Comparison of ENCODE assay signal across 15 mouse cellular contexts in the genomic region with DNA sequence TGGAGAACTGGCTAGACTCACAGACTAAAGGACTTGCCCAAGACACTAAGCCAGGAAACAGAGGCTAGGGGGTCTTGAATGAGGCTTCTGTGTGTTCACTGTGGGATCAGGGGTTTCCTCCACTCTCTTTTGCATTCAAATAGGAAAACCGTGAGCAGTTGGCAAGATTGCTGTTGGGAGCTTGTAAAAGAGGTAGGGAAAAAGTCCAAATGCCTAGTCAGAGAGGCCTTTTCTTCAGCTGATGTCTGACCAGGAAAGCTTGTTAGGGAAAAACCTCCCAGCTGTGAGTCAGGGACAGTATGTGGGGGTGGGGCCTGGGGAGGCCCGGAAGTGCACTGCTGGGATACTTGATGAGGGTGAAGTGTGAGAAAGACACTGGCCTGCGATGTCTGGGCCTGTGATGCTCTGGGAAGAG. TPM values are rescaled to one million over a fixed set of nuclear protein-coding genes. Genes with fewer than 3 reads are reported as not detected.
A peak's percentile ranks its signal among the peaks of the same experiment; 100 is the strongest.
DNase-seq lines count a peak whose midpoint lies in the region; ATAC-seq lines count a peak whose summit lies in the region.
"Had no signal": no experiment of that assay in that cellular context is flagged by ENCODE, and none has a peak within 500 bp of the region (broad histone marks: within the 10 kb centered on the region; RNA-seq: fewer than 3 reads in every experiment).

No protein-coding gene starts in this region.

- peak; percentile 90 for ATAC-seq in hindbrain, embryonic 16.5 days
- 0 out of 2 replicates have a peak, but pooled peaks have one; percentile 50 for ATAC-seq in neural tube, embryonic 12.5 days (ENCODE audit: low FRiP score, low read depth)
- ATAC-seq in intestine, embryonic 16.5 days, result no peak
- no peak for ATAC-seq in erythroblast, adult 5-6 weeks (replicated peaks; ENCODE audit: low FRiP score, poor library complexity, severe bottlenecking)

- H3K4me3 ChIP-seq in hindbrain, embryonic 16.5 days (ENCODE audit: low read length), result no peak overlapping the region
- no peak overlapping the region for H3K4me3 ChIP-seq in neural tube, embryonic 12.5 days
- H3K4me3 ChIP-seq in intestine, embryonic 16.5 days (ENCODE audit: low read length), result no peak overlapping the region
- H3K4me3 ChIP-seq: embryonic facial prominence, embryonic 13.5 days had no signal

- no peak overlapping the region for H3K9ac ChIP-seq in hindbrain, embryonic 16.5 days (ENCODE audit: low read depth, low read length)
- H3K9ac ChIP-seq in neural tube, embryonic 12.5 days, result no peak overlapping the region
- H3K9ac ChIP-seq in intestine, embryonic 16.5 days (ENCODE audit: low read depth, low read length), result no peak overlapping the region
- H3K9ac ChIP-seq: embryonic facial prominence, embryonic 13.5 days had no signal

- DNase-seq in layer of hippocampus, postnatal 10 days (ENCODE audit: low spot score in 2 of 2), result peak; percentile 22 to 37
- DNase-seq in layer of hippocampus, adult 18-20 months (ENCODE audit: low spot score in 2 of 2), result no peak
- peak; percentile 78 for DNase-seq in ZHBTc4 (ENCODE audit: low read depth, low spot score)
- no peak for DNase-seq in T-cell, adult 2 months (ENCODE audit: low spot score)
- DNase-seq: adrenal gland, postnatal 10 days; cerebellum, adult 8-10 months; kidney, postnatal 14 days; lung, postnatal 10 days; spleen, adult 18-20 months had no signal

- H3K4me1 ChIP-seq in hindbrain, embryonic 16.5 days (ENCODE audit: control insufficient read depth, insufficient read depth, low read depth, low read length), result no peaks in the 10 kb centered on the region
- peaks cover 12% of the 10 kb centered on the region for H3K4me1 ChIP-seq in neural tube, embryonic 12.5 days
- 0 out of 2 replicates have a peak, but pooled peaks cover 5% of the 10 kb centered on the region for H3K4me1 ChIP-seq in intestine, embryonic 16.5 days (ENCODE audit: control insufficient read depth, insufficient read depth, low read length)
- H3K4me1 ChIP-seq: embryonic facial prominence, embryonic 13.5 days had no signal

- no peaks in the 10 kb centered on the region for H3K9me3 ChIP-seq in hindbrain, embryonic 16.5 days (ENCODE audit: control insufficient read depth, low read length)
- H3K9me3 ChIP-seq in neural tube, embryonic 12.5 days, result no peaks in the 10 kb centered on the region
- no peaks in the 10 kb centered on the region for H3K9me3 ChIP-seq in intestine, embryonic 16.5 days (ENCODE audit: control insufficient read depth, low read length)
- H3K9me3 ChIP-seq: embryonic facial prominence, embryonic 13.5 days had no signal

- WGBS in hindbrain, embryonic 16.5 days, result 20% methylated on average over 3 of the region's 3 CpGs
- WGBS in neural tube, embryonic 12.5 days, result 5% methylated on average over 3 of the region's 3 CpGs
- 19% methylated on average over 3 of the region's 3 CpGs for WGBS in intestine, embryonic 16.5 days

- H3K36me3 ChIP-seq in hindbrain, embryonic 16.5 days (ENCODE audit: control insufficient read depth, insufficient read depth, low read length), result no peaks in the 10 kb centered on the region
- no peaks in the 10 kb centered on the region for H3K36me3 ChIP-seq in neural tube, embryonic 12.5 days
- no peaks in the 10 kb centered on the region for H3K36me3 ChIP-seq in intestine, embryonic 16.5 days (ENCODE audit: control insufficient read depth, insufficient read depth, low read length)
- H3K36me3 ChIP-seq: embryonic facial prominence, embryonic 13.5 days had no signal

- no peaks in the 10 kb centered on the region for H3K27me3 ChIP-seq in hindbrain, embryonic 16.5 days (replicated peaks; ENCODE audit: control insufficient read depth, insufficient read depth, low read length)
- H3K27me3 ChIP-seq in neural tube, embryonic 12.5 days (replicated peaks), result no peaks in the 10 kb centered on the region
- no peaks in the 10 kb centered on the region for H3K27me3 ChIP-seq in intestine, embryonic 16.5 days (replicated peaks; ENCODE audit: control insufficient read depth, insufficient read depth, low read length)
- H3K27me3 ChIP-seq: CH12.LX; embryonic facial prominence, embryonic 13.5 days had no signal

- no peak overlapping the region for H3K4me2 ChIP-seq in hindbrain, embryonic 16.5 days (ENCODE audit: low read length)
- H3K4me2 ChIP-seq in neural tube, embryonic 12.5 days (replicated peaks), result no peak overlapping the region
- no peak overlapping the region for H3K4me2 ChIP-seq in intestine, embryonic 16.5 days (ENCODE audit: low read depth, low read length)
- H3K4me2 ChIP-seq: embryonic facial prominence, embryonic 13.5 days had no signal

- peak overlapping the region; percentile 46; the same call in 1 of the 2 replicates for H3K27ac ChIP-seq in hindbrain, embryonic 16.5 days (ENCODE audit: low read depth, low read length)
- peak overlapping the region; percentile 8; the same call in 1 of the 2 replicates for H3K27ac ChIP-seq in neural tube, embryonic 12.5 days
- no peak overlapping the region for H3K27ac ChIP-seq in intestine, embryonic 16.5 days (ENCODE audit: low read length)
- H3K27ac ChIP-seq: embryonic facial prominence, embryonic 13.5 days had no signal

RNA-seq across cellular contexts. Expression of a gene that starts 29.0 kb away (rescaled TPM):
- 10 to 100 TPM; 15.4 to 16.2 TPM for total RNA-seq in layer of hippocampus, postnatal 10 days (2021)
- total RNA-seq in layer of hippocampus, adult 18-20 months (2021), result 10 to 100 TPM; 13.5 to 14.3 TPM
- 5.3 and 7.2 TPM in 2 replicates for polyA plus RNA-seq in hindbrain, embryonic 16.5 days (2015; fragmentation: Nextera tagmentation; extraction: Ambion mirVana)
- polyA plus RNA-seq in neural tube, embryonic 12.5 days (2016; fragmentation: Nextera tagmentation; extraction: Ambion mirVana), result 26.0 and 26.6 TPM in 2 replicates
- polyA plus RNA-seq in intestine, embryonic 16.5 days (2015; fragmentation: Nextera tagmentation; extraction: Ambion mirVana), result 1.8 and 1.9 TPM in 2 replicates
- 0.21 TPM in 1 of 2 replicates, not detected in the other for total RNA-seq in erythroblast, adult 5-6 weeks (2015; ENCODE audit: low replicate concordance)
- not detected in 2 replicates for total RNA-seq in erythroblast, adult 5-6 weeks (2017; ENCODE audit: low replicate concordance)
- total RNA-seq: CH12.LX had no signal

Comparison
In these comparisons a context has a peak if more than half of its experiments do, and no peak if none do; other contexts are left out.
1. DNase-seq: peak in layer of hippocampus, postnatal 10 days (2 of 2) and ZHBTc4 (single experiment); none in layer of hippocampus, adult 18-20 months (0 of 2) and T-cell, adult 2 months (single experiment).
2. ATAC-seq: peak in hindbrain, embryonic 16.5 days (single experiment) and neural tube, embryonic 12.5 days (single experiment); none in intestine, embryonic 16.5 days (single experiment) and erythroblast, adult 5-6 weeks (single experiment).
3. RNA of a gene that starts 29.0 kb away (total RNA-seq): 15.4 to 16.2 TPM in layer of hippocampus, postnatal 10 days and 13.5 to 14.3 TPM in layer of hippocampus, adult 18-20 months; 0.21 TPM in erythroblast, adult 5-6 weeks; every median in the first group is over 10 times any median in the second.